Mouse (Mus musculus): ENCODE measurements around the gene Cog1.

The Cog1 gene

DNA sequence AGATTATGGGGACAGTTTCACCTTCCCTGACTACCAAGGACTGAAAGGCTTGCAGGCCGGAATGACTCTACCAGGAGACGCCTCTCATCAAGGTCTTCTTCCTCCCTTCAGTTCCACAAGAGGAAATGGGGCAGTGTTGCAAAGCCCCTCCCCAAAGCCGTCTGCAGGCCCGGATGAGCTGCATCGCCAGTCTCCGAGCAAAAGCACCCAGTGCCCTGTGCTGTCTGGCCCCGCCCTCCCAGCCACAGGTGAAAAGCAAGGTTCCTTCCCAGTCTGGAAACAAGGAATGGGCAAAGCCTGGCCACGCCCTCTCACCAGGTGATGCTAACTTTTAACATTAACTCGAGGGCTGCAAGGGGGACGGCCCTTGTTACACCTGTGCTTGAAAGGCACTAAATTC lies 17.7 kb downstream of the Cog1 start:
- no peak for DNase-seq (ENCODE audit: low read depth, low spot score)

DNA sequence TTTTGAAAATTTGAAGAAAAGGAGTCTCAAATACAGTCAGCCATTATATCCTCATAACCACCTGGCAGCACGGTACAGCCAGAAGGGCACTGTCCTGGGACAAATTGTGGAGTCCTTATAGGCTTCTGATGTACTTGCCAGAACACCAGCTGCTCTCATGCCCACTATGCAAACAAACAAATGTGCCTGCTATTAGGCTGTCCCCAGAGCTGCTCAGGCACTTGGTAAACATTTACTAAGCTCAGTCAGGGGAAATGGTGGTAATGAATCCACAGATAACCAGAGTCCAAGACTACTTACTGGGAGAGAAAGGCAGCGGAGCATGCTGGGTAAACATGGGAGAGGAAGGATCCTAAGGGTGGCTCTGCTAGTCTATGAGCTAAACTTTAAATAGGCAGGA lies 18.2 kb downstream of the Cog1 start:
- DNase-seq (ENCODE audit: low read depth, low spot score) = no peak

DNA sequence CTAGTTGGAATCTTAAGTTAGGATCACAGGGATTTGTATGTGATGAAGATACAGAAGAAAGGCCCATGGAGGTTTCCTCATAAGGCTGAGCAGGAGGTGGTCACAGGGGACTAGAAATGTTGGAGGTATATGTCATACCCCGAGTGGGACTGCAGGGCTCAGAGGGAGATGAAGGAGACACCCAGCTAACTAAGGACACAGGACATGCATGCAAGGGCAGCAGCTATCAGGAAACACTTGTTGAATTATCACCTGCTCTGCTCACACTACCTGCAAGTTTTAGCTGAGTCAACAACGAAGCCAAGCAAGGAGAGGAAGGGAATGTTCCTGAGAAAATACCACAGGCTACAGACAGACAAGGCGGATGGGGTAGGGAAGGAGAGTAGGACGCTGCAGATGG lies 18.7 kb downstream of the Cog1 start:
- DNase-seq (ENCODE audit: low read depth, low spot score) = no peak

DNA sequence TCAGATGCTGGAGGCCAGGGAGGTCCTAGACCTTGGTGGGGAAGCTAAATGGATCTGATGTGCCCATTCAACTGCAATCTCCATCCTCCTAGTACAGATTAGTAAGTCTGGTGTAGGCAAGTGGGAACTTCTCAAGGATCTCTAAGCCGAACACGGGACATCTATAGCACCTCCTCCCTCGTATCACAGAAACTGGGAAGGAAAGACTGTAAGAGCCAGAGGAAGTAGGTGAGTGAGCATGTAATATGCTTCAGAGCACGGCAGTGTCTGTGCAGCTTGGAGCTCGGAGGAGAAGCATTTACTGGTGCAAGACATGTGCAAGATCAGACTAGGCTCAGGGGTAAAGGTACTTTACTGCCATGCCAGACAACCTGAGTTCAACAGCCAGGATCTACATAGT lies 19.9 kb downstream of the Cog1 start:
- DNase-seq (ENCODE audit: low read depth, low spot score) = no peak

DNA sequence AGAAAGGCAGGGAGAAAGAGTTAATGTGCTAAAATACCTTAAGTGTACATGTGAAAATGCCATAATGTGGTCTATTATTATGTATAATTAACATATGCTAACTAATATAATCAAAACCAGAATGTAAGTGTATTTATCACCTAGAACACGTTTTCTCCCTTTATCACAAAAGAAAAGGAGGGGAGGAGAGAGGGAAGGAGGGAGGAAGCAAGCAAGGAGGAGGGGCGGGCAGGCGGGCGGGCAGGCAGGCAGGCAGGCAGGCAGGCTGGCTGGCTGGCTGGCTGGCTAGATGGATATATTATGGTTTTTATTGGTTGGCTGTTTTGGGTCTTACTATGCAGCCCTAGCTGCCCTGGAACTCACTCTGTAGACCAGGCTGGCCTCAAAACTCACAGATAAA lies 20.7 kb downstream of the Cog1 start:
- no peak for DNase-seq (ENCODE audit: low read depth, low spot score)

DNA sequence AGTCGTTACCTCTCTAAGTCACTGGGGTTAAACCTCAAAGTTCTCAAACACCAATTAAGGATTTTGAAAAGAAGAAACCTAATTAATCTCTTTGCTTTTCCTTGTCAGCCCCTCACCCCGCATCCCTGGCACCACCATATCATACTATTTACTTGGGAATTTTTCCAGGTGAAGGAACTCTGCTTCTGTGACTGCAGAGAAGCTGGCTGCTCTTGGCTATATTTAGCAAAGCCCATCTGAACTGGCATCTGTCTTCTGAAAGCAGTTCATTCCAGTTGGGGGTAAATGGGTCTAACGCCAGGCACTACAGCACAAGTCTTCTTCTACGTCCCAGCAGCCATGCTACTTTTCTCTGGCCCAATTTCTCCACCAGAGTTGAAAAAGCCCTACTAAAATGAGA lies 24.6 kb downstream of the Cog1 start:
- DNase-seq (ENCODE audit: low read depth, low spot score) = no peak

DNA sequence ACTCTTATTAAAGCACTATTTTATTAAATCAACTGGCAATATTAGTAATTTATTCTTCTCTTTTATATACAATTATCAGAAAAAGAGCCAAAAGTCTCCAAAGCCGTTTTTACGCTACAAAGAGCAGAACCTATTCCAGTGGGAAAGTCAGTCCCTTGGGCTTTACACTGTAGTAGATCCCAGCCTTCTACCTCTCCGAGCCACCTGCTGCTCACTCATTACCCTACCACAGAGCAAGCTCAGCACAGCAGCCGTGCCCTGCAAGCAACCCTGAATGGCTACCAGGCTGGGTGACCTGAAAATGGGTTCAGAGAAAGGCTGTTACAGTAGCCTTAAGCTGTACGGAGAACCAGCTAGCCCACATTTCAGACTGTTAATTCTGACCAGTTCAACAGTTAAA lies 25.6 kb downstream of the Cog1 start:
- no peak for DNase-seq (ENCODE audit: low read depth, low spot score)

DNA sequence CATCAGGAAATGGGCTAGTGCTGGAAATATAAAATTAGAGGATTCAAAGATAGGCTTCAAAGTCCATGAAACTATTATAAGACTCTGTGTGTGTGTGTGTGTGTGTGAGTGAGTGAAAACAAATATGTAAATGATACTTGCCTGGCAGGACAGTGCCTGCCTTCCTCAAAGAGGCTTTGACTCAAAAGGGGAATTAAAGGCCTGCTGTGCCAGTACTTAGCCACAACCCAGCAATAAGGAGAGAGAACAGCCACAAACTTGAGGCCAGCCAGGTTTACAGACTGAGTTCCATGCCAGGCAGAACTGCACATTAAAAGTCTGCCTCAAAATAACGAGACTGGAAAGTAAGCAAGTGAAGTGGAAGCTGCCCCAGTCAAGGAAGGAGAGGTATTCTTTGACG lies 27.9 kb downstream of the Cog1 start:
- peak; percentile 64 for DNase-seq (ENCODE audit: low read depth, low spot score)

DNA sequence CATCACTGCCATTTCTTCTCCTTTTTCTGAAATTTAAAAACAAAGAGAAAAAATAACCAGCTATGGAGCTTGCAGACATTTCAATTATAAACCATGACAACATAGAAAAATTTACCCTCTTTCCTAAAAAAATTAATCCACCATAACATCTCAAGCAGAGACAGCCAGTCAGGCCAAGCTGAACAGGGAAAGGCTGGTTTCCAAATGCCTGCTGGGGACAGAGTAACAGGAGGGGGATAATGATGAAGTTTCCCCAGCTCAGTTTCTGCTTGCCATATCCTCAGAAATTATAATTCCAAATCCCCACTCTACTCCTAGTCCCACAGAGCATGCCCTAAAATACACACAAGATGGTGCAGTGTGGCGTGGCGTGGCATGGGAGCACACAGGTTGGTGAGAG lies 28.4 kb downstream of the Cog1 start:
- no peak for DNase-seq (ENCODE audit: low read depth, low spot score)

DNA sequence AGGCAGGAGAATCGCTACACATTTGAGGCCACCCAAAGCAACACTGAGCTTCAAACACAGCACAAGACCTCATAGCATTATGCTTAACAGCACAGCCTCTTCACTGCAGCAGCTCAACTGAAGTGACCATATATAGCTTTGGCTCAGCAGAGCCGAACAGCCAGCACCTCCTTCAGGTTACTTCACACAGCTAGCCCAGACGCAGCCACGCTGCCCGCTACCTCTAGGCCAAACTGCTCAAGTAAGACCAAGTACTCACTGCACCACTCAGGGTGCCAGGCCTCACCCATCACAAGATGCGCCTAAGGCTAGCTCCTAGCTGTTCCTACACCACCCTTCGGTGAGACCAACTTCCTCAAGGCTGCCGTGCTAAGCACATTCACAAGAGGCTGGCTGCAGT lies 29.4 kb downstream of the Cog1 start:
- DNase-seq (ENCODE audit: low read depth, low spot score) = peak; percentile 83

DNA sequence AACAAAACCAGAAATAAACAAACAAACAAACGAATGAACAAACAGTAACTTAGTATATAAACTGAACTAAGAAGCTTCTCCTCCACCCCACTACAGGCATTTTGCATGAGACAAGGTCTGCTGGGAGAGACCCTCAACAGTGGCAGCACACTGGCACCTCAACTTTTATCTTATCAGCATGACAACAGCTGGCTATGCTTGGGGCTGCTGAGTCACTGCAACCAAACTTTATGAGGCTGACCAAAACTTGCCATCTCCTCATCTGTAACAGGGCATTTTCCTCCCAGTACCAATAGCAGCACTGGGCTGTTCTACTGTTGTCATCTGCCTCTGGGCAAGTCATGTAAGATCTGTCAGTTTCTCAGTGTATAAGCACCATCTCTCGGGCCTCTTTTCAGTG lies 32.0 kb downstream of the Cog1 start:
- DNase-seq (ENCODE audit: low read depth, low spot score) = no peak

DNA sequence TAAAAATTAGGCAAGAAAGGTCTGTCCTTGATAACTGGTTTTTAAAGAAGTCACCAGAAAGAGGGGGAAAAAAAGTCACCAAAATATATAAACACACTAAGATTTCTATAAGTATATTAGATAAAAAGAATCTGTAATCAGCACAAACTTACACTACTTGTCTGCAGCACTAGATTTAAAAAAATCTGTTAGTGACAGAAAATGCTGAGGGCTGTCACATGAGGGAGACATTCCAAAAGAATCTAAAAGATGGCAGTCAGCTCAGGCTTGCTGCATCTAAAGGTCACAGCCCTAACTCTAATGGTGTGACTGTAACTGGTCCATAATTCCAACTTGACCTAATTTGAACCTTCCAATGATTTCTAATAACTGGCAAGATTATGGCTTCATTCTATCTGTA lies 33.0 kb downstream of the Cog1 start:
- DNase-seq (ENCODE audit: low read depth, low spot score) = peak; percentile 29

DNA sequence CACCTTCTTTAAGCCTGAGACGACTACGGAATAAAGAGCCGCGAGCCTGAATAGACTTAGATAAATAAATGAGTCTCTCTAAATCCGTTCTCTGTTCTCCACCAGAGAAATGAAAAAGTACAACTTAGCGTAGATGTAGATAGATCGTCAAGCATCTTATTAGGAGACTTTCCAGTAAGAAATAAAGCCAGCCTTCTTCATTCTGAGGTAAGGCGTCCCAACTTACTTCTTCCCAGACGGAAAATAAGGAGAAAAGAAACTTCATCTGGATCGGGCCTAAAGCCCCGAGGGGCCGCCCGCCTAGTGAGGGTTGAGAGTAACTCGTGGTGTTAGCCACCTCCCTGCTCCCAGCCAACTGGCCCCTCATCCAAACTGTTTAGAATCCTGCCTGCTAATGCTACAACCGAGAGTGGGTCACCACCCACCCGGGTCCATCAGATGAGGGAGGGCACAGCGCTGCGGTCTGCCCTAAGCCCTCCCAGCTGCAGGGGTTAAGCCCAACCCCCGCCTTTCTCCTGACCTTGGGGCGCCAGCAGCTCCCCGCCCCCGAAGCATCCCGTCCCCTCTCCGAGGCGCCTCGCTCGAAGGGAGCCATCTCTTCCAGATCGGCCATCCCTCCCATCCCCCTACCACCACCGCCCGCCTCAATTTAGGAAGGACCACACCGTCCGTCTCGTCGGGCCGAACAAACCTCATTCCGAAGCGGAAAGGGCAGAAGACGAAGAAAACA lies 34.1 kb downstream of the Cog1 start:
- peak; percentile 83 for DNase-seq (ENCODE audit: low read depth, low spot score)

DNA sequence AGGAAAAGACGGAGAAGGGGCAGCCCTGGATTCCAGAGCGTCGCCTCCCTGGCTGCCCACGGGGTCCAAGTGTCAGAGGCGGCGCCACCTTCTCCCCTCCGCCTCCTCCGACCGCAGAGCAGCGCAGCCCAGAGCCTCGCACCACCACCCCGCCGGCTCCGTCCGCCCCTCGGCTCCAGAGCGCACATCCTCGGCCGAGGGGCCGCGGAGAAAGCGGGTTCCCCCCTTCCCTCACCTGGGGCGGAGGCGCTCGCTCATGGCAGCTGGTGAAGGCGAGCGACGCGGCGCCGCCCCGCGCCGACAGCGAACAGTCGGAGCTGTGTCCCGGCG lies 34.6 kb downstream of the Cog1 start:
- no peak for DNase-seq (ENCODE audit: low read depth, low spot score)

DNA sequence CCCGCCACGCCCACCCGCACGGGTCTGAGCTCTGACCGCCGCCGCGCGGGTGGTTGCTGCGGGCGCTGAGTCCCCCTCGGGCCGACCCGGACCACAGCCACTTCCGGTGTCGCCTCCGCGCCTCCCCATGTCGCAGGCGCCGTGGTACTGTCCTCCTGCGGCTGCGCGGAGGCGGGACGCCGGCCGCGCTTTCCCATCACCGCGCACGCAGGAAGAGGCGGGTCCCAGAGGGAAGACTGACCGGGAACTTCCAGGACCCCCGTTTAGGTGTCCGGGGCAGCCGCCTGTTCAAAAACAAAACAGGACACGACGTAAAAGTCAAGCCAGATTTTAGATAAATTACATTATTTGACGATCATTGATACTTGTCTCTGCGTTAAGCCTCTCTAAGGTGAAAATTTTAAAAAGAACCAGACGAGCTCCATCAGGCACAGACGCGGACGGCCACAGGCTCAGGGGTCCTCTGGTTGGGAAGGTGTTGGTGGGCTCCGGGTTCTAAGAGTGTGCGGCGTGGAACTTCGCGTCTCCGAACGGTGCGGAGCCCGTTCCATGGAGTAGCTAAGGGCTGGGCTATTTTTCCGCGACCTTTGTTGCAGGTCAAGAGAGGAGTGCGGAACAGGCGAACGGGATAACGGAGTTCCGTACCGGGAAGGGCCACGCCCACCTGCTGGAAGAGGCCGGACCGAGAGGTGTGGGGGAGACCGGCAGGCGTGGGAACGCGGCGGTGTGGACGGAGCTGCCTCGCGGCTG lies 35.2 kb downstream of the Cog1 start, which contains the start of the genes Fam104a and D11Wsu47e:
Fam104a (minus strand) TSS at position 199 of the 750 bp plus-strand sequence.
D11Wsu47e (plus strand) TSS at position 456 of the 750 bp plus-strand sequence.
- DNase-seq (ENCODE audit: low read depth, low spot score) = peak; percentile 98

DNA sequence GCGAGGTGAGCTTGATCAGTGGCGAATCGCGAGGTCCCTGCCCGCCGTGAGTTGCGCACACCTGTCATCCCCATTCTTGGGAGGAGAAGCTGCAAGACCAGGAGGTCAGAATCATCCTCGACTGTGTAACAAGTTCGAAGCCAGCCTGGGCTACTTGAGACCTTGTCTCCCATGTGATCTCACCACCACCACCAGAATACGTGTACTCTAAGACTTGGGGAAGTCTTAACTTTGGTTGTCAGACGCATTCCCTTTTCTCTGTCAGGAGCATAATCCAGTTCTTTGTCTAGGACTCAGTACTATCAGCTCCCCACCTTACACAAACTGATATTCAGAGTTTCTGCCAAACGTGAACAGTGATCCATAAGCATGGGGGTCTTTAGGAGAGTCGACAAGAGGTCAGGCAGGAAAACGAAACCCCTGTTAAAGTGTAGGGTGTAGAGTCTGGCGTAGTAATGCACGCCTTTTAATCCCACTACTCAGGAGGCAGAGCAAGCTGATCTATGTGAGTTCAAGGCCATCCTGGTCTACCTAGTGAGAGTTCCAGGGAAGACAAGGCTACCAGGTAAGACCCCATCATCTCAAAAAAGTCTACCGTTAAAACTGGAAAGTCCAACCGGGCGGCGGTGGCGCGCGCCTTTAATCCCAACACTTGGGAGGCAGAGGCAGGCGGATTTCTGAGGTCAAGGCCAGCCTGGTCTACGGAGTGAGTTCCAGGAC lies 35.9 kb downstream of the Cog1 start:
- no peak for DNase-seq (ENCODE audit: low read depth, low spot score)

DNA sequence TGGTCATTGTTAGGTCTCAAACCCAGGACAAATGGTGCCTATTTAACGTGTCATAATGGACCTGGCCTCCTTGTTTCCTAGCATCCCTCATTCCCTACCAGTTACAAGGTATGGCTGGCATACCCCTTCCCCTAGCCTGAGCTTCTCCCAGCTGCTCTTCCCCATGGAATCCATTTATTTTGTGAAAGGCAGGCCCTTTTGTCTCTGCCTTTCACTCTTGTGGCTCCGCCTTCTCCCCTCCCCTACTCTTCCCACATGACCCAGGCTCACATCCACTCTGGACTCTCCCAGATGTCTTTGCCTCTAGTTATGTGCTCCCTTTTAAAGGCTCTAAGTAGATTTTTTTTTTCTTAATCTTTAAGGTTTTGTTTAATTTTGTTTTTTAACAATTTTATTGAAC lies 38.1 kb downstream of the Cog1 start:
- no peak for DNase-seq (ENCODE audit: low read depth, low spot score)

DNA sequence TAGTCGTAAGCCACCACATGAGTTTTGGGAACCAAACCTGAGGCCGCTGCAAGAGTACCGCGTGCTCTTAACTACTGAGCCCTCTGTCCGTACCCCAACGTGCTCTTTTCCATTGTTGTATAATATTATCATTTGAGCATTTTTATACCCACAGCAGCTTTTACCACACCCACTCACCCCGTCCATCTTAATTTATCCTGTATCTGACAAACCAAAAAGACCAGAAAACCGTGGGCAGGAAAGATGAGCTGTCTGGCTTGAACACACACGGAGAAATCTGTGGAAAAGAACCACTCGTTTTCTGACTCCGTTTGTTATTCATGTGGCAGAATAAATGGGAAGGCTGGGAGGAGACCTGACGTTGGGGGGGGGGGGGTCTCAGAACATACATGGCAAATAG lies 41.5 kb downstream of the Cog1 start:
- DNase-seq (ENCODE audit: low read depth, low spot score) = no peak

DNA sequence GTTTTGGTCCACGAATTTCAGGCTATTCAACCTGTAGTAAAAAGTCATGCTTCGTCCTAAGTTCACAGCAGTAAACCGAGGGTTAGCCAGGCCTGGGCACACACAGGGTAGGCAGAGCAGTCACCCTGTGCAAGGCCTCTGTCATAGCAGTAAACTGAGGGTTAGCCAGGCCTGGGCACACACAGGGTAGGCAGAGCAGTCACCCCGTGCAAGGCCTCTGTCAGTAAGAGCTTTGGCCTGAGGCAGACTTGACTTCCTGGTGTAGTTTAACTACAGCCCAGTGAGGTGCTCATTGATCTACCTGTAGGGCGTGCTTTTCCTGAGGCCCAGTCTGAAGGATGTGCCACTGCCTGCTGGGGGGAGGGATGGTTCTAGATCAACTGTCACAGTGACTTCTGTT lies 42.3 kb downstream of the Cog1 start:
- DNase-seq (ENCODE audit: low read depth, low spot score) = no peak

DNA sequence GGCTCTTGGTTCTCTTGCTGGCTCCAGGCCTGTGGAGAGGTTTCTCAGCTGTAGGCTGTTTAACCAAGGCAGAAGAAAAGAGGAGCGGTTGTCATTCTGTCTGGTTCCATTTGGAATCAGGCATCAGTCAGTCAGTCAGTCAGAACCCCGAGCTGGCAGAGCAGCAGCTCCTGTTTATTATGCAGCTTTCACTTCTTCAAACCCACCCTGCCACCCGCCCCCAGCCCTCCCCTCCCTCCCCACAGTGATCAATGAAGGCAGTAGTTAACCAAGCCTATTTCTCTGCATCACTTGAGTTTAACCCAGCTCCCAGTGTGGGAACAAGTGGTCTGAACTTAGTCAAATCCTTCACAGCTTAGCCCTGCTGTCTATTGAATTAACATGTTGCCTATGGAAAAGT lies 42.9 kb downstream of the Cog1 start:
- DNase-seq (ENCODE audit: low read depth, low spot score) = peak; percentile 62

DNA sequence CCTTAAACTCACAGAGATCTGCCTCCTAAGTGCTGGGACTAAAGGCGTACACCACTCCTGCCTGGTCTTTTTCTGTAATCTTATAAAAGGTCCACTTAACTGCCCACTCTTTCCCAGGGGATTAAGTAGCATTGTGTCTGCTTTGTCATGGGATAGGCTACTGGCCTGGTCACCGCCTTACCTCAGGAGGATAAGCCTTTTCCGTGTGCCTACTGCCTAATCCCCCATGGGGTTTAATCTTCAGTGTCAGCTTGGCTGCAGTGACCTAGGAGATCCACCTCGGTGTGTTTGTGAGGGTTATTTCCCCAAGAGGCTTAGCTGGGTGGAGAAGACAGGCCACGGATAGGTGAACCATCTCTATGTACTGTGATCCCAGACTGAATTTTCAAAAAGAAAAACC lies 48.6 kb downstream of the Cog1 start:
- DNase-seq (ENCODE audit: low read depth, low spot score) = no peak

DNA sequence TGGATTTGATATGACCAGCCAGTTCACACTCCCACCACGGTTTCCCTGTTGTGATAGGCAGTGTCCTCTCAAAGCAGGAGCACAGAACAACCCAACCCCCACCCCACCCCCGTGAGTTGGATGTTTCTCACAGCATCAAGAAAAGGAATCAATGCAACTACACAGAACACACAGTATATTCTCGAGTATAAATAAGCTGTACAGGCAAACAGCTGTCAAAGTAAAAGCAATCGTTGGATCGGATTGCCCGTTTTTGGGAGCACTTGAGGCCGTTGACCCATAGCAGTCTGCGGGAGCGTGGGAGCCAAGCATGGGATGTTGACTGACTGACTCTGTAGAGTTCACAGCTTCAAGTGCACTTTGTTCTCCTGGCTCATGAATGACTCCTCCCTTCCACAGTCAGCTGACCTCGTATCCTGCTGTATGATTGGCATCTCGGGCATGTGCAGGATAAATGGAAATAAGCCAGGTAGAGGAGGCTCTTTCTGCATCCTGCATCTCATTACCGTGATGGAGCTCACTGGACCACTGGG lies 49.1 kb downstream of the Cog1 start:
- no peak for DNase-seq (ENCODE audit: low read depth, low spot score)

DNA sequence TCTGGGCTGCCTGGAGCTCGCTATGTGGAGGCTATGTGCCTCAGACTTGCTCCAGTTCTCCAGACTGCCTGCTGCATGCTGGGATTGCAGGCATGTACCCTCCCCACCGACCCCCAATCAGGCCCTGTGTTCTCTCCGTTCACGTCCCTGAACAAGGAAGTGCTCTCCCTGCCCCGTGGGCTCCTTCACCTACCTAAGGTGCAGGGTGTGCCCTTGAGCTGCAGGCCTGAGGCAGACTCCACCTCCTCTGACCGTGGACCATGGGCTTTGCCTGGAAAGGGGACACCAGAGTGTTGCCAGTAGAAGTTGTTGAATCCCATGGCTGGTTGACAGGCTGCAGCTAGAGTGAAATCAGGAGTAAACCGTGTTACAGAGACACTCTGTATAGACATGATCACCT lies 50.7 kb downstream of the Cog1 start:
- no peak for DNase-seq (ENCODE audit: low read depth, low spot score)

Data from A20 (cell line).